Mouse (Mus musculus): Measurements from ENCODE around the gene Olfr556.
A peak's percentile ranks its signal among the peaks of the same experiment; 100 is the strongest.
"Not testable (repeated sequence)": the region's sequence is repeated elsewhere in the genome, so short reads cannot be mapped to it uniquely, and the experiment has no call there.

Olfr556 gene

GRCm38 (mm10) chr7:102664599-102664998 is at the start of gene Olfr556:
TSS of gene Olfr556 (plus strand) at chr7:102664899.
- DNase-seq (ENCODE audit: low spot score) = no peak

GRCm38 (mm10) chr7:102618118-102618517 is 46.6 kb upstream of the Olfr556 start, which contains the start of gene Olfr553:
TSS of gene Olfr553 (minus strand) at chr7:102618218.
- DNase-seq (ENCODE audit: low spot score) = no peak

- DNase-seq (ENCODE audit: low spot score) = no peak
Observed at GRCm38 (mm10) chr7:102619608-102620007, 45.1 kb upstream of the Olfr556 start.

GRCm38 (mm10) chr7:102620368-102620767 is 44.3 kb upstream of the Olfr556 start:
- not testable (repeated sequence) for DNase-seq (ENCODE audit: low spot score)

- no peak for DNase-seq (ENCODE audit: low spot score)
Observed at GRCm38 (mm10) chr7:102636665-102637064, 28.0 kb upstream of the Olfr556 start.

- no peak for DNase-seq (ENCODE audit: low spot score)
Observed at GRCm38 (mm10) chr7:102638132-102638531, 26.6 kb upstream of the Olfr556 start, which contains the start of gene Olfr554. TSS of gene Olfr554 (plus strand) at chr7:102638432.

GRCm38 (mm10) chr7:102644945-102645344 is 19.8 kb upstream of the Olfr556 start:
- DNase-seq (ENCODE audit: low spot score) = not testable (repeated sequence)

DNA sequence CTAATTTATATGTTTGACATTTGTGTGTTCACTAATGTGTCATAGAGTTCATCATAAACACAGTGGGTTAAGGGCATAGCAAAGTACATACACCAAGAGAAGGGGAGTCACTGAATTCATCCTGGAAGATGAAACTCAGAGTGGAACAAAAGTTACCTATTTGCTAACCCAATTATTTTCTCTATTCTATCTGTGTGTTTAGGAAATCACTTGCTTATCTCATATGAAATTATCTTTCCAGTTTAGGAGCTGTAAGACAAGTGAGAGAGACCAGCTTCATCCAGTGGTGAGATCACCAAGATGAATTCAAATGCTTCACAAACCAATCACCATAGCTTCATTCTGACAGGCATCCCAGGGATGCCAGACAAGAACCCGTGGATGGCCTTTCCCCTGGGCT is 6.2 kb upstream of the Olfr556 start, which contains the start of gene Olfr555:
Gene Olfr555 (plus strand): TSS at position 301 of the 400 bp plus-strand sequence.
- no peak for DNase-seq (ENCODE audit: low spot score)

GRCm38 (mm10) chr7:102665378-102665777 is 679 bp downstream of the Olfr556 start:
- DNase-seq (ENCODE audit: low spot score) = no peak

DNA sequence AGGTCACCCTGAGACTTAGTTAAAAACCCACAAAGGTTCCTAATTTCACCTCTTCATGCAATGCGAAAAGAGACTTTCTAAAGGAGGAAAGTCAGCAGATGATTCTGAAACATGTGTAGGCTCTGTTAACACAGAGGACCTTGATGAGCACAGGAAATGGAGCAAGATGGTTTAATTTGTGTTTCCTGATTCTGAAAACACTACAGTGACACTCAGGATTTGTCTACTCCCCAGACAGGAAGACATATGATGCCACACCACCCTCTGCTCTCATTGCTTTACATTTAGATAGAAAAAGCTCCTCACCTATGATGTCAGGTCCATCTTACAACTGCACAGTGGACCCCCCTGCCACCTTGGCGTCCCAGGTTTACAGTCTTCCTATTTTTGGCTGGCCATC is 11.5 kb downstream of the Olfr556 start:
- no peak for DNase-seq (ENCODE audit: low spot score)

GRCm38 (mm10) chr7:102681916-102682315 is 17.2 kb downstream of the Olfr556 start:
- DNase-seq (ENCODE audit: low spot score) = no peak

GRCm38 (mm10) chr7:102686944-102687501 is 22.3 kb downstream of the Olfr556 start, which contains the start of gene Trim68:
TSS of gene Trim68 (minus strand) at chr7:102687327.
- DNase-seq (ENCODE audit: low spot score) = peak; percentile 66

GRCm38 (mm10) chr7:102695358-102696125 is 30.8 kb downstream of the Olfr556 start, which contains the start of gene Olfr557:
TSS of gene Olfr557 (plus strand) at chr7:102695910.
- DNase-seq (ENCODE audit: low spot score) = no peak

DNA sequence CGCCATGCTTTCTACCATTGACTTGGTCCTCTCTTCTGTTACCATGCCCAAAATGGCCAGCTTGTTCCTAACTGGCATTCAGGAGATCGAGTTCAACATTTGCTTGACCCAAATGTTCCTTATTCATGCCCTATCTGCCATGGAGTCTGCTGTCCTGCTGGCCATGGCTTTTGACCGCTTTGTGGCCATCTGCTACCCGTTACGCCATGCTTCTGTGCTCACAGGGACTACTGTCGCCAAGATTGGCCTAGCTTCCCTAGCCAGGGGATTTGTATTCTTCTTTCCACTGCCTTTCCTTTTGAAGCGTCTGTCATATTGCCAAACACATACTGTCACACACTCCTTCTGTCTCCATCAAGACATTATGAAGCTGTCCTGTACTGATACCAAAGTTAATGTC is 33.8 kb downstream of the Olfr556 start:
- no peak for DNase-seq (ENCODE audit: low spot score)

DNA sequence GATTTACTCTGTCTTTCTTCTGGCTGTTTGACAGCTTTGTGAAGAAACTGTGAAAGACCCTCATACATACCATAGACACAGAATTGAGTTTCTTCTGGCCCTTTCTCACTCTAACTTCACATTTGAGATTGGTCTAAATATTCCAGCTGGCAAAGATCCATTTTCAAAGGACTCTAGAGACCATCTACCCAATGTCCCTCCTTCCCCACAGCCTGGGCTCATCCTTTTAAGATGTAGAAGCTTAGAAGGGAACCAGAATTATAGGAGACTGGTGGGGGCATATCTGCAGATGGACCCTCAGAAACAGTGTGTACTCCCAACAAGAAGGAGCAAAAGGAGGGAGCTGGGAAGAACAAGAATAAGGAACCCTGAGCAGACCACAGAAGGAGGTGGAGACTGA is 37.2 kb downstream of the Olfr556 start, which contains the start of gene Olfr558:
Gene Olfr558 (plus strand): TSS at position 301 of the 400 bp plus-strand sequence.
- DNase-seq (ENCODE audit: low spot score) = no peak

- DNase-seq (ENCODE audit: low spot score) = no peak
Observed at GRCm38 (mm10) chr7:102718970-102719369, 54.3 kb downstream of the Olfr556 start, which contains the start of gene Olfr33. TSS of gene Olfr33 (minus strand) at chr7:102719070.
